Mouse (Mus musculus): Measurements from ENCODE around the gene Cul4a. TPM values are rescaled to one million over a fixed set of nuclear protein-coding genes. Genes with fewer than 3 reads are reported as not detected.
"Not testable (repeated sequence)": the region's sequence is repeated elsewhere in the genome, so short reads cannot be mapped to it uniquely, and the experiment has no call there.

Cul4a gene
- polyA plus RNA-seq, 1 experiment from 2014 or later = 74.6 TPM

GRCm38 (mm10) chr8:13122887-13123421, 17.5 kb downstream of the Cul4a start:
- H3K4me2 ChIP-seq (replicated peaks) = no peak overlapping the region
- DNase-seq (ENCODE audit: low spot score) = no peak
- H3K36me3 ChIP-seq (replicated peaks; ENCODE audit: control insufficient read depth, insufficient read depth) = peaks cover 80% of the 10 kb centered on the region
- 97% methylated on average over 7 of the region's 7 CpGs for WGBS
- no peaks in the 10 kb centered on the region for H3K27me3 ChIP-seq (ENCODE audit: control insufficient read depth, insufficient read depth, low read length)
- no peaks in the 10 kb centered on the region for H3K4me1 ChIP-seq (replicated peaks; ENCODE audit: control insufficient read depth, insufficient read depth, low read length)
- no peak overlapping the region for H3K4me3 ChIP-seq (replicated peaks; ENCODE audit: low read length)
- H3K27ac ChIP-seq = no peak overlapping the region
- no peaks in the 10 kb centered on the region for H3K9me3 ChIP-seq (ENCODE audit: control insufficient read depth, low read length)
- ATAC-seq (ENCODE audit: low FRiP score) = no peak
- no peak overlapping the region for H3K9ac ChIP-seq

GRCm38 (mm10) chr8:13124897-13125296, 19.5 kb downstream of the Cul4a start:
- peaks cover 88% of the 10 kb centered on the region for H3K36me3 ChIP-seq (replicated peaks; ENCODE audit: control insufficient read depth, insufficient read depth)
- no peaks in the 10 kb centered on the region for H3K4me1 ChIP-seq (replicated peaks; ENCODE audit: control insufficient read depth, insufficient read depth, low read length)
- no peaks in the 10 kb centered on the region for H3K27me3 ChIP-seq (ENCODE audit: control insufficient read depth, insufficient read depth, low read length)
- DNase-seq (ENCODE audit: low spot score) (no peak), ATAC-seq (ENCODE audit: low FRiP score) (no peak)
- no peak overlapping the region for H3K9ac ChIP-seq
- no peaks in the 10 kb centered on the region for H3K9me3 ChIP-seq (ENCODE audit: control insufficient read depth, low read length)
- H3K4me3 ChIP-seq (replicated peaks; ENCODE audit: low read length) = no peak overlapping the region
- H3K27ac ChIP-seq = no peak overlapping the region
- WGBS = 94% methylated on average over 8 of the region's 8 CpGs
- H3K4me2 ChIP-seq (replicated peaks) = no peak overlapping the region

GRCm38 (mm10) chr8:13132220-13132619, 26.8 kb downstream of the Cul4a start:
- not testable (repeated sequence) for H3K9me3 ChIP-seq (ENCODE audit: control insufficient read depth, low read length); H3K4me3 ChIP-seq (replicated peaks; ENCODE audit: low read length); H3K27me3 ChIP-seq (ENCODE audit: control insufficient read depth, insufficient read depth, low read length); H3K4me2 ChIP-seq (replicated peaks); H3K9ac ChIP-seq; ATAC-seq (ENCODE audit: low FRiP score); H3K4me1 ChIP-seq (replicated peaks; ENCODE audit: control insufficient read depth, insufficient read depth, low read length); H3K27ac ChIP-seq
- WGBS = 71% methylated on average over 9 of the region's 9 CpGs
- H3K36me3 ChIP-seq (replicated peaks; ENCODE audit: control insufficient read depth, insufficient read depth) = peaks cover 97% of the 10 kb centered on the region
- peak; percentile 64 for DNase-seq (ENCODE audit: low spot score)

- 95% methylated on average over 6 of the region's 6 CpGs for WGBS
- ATAC-seq (ENCODE audit: low FRiP score) (no peak), DNase-seq (ENCODE audit: low spot score) (no peak)
- Histone ChIP-seq H3K4me3 (replicated peaks; ENCODE audit: low read length) (no peak overlapping the region), H3K27ac (no peak overlapping the region), H3K27me3 (ENCODE audit: control insufficient read depth, insufficient read depth, low read length) (no peaks in the 10 kb centered on the region), H3K36me3 (replicated peaks; ENCODE audit: control insufficient read depth, insufficient read depth) (peaks cover 100% of the 10 kb centered on the region), H3K4me1 (replicated peaks; ENCODE audit: control insufficient read depth, insufficient read depth, low read length) (no peaks in the 10 kb centered on the region), H3K4me2 (replicated peaks) (no peak overlapping the region), H3K9ac (no peak overlapping the region), H3K9me3 (ENCODE audit: control insufficient read depth, low read length) (no peaks in the 10 kb centered on the region)
These were observed 34.3 kb downstream of the Cul4a start for GRCm38 (mm10) chr8:13139641-13140182.

GRCm38 (mm10) chr8:13141681-13142080, 36.3 kb downstream of the Cul4a start:
- ATAC-seq (ENCODE audit: low FRiP score) (no peak), DNase-seq (ENCODE audit: low spot score) (no peak)
- Histone ChIP-seq H3K27ac (no peak overlapping the region), H3K27me3 (ENCODE audit: control insufficient read depth, insufficient read depth, low read length) (no peaks in the 10 kb centered on the region), H3K4me1 (replicated peaks; ENCODE audit: control insufficient read depth, insufficient read depth, low read length) (no peaks in the 10 kb centered on the region), H3K9me3 (ENCODE audit: control insufficient read depth, low read length) (no peaks in the 10 kb centered on the region), H3K36me3 (replicated peaks; ENCODE audit: control insufficient read depth, insufficient read depth) (peaks cover 100% of the 10 kb centered on the region), H3K4me3 (replicated peaks; ENCODE audit: low read length) (no peak overlapping the region), H3K9ac (no peak overlapping the region), H3K4me2 (replicated peaks) (no peak overlapping the region)
- 92% methylated on average over 5 of the region's 5 CpGs for WGBS

- no peak overlapping the region for H3K4me3 ChIP-seq (replicated peaks; ENCODE audit: low read length)
- 93% methylated on average over 2 of the region's 2 CpGs for WGBS
- no peak for DNase-seq (ENCODE audit: low spot score)
- H3K27me3 ChIP-seq (ENCODE audit: control insufficient read depth, insufficient read depth, low read length) = no peaks in the 10 kb centered on the region
- peaks cover 69% of the 10 kb centered on the region for H3K36me3 ChIP-seq (replicated peaks; ENCODE audit: control insufficient read depth, insufficient read depth)
- H3K9me3 ChIP-seq (ENCODE audit: control insufficient read depth, low read length) = no peaks in the 10 kb centered on the region
- no peak for ATAC-seq (ENCODE audit: low FRiP score)
- H3K9ac ChIP-seq = no peak overlapping the region
- no peaks in the 10 kb centered on the region for H3K4me1 ChIP-seq (replicated peaks; ENCODE audit: control insufficient read depth, insufficient read depth, low read length)
- no peak overlapping the region for H3K27ac ChIP-seq
- H3K4me2 ChIP-seq (replicated peaks) = no peak overlapping the region
These were observed 43.1 kb downstream of the Cul4a start for GRCm38 (mm10) chr8:13148476-13148875.

GRCm38 (mm10) chr8:13149287-13149686, 43.9 kb downstream of the Cul4a start:
- no peak for ATAC-seq (ENCODE audit: low FRiP score)
- Histone ChIP-seq H3K27ac (no peak overlapping the region), H3K27me3 (ENCODE audit: control insufficient read depth, insufficient read depth, low read length) (no peaks in the 10 kb centered on the region), H3K4me3 (replicated peaks; ENCODE audit: low read length) (no peak overlapping the region), H3K9me3 (ENCODE audit: control insufficient read depth, low read length) (no peaks in the 10 kb centered on the region), H3K4me1 (replicated peaks; ENCODE audit: control insufficient read depth, insufficient read depth, low read length) (no peaks in the 10 kb centered on the region), H3K9ac (no peak overlapping the region), H3K36me3 (replicated peaks; ENCODE audit: control insufficient read depth, insufficient read depth) (peaks cover 61% of the 10 kb centered on the region), H3K4me2 (replicated peaks) (no peak overlapping the region)
- DNase-seq (ENCODE audit: low spot score) = no peak
- WGBS = 97% methylated on average over 2 of the region's 2 CpGs

- ATAC-seq (ENCODE audit: low FRiP score) = no peak
- peaks cover 56% of the 10 kb centered on the region for H3K36me3 ChIP-seq (replicated peaks; ENCODE audit: control insufficient read depth, insufficient read depth)
- H3K27me3 ChIP-seq (ENCODE audit: control insufficient read depth, insufficient read depth, low read length) = no peaks in the 10 kb centered on the region
- 67% methylated on average over 5 of the region's 5 CpGs for WGBS
- no peak overlapping the region for H3K4me3 ChIP-seq (replicated peaks; ENCODE audit: low read length)
- no peak overlapping the region for H3K4me2 ChIP-seq (replicated peaks)
- H3K4me1 ChIP-seq (replicated peaks; ENCODE audit: control insufficient read depth, insufficient read depth, low read length) = no peaks in the 10 kb centered on the region
- H3K9ac ChIP-seq = no peak overlapping the region
- DNase-seq (ENCODE audit: low spot score) = no peak
- H3K9me3 ChIP-seq (ENCODE audit: control insufficient read depth, low read length) = no peaks in the 10 kb centered on the region
- H3K27ac ChIP-seq = no peak overlapping the region
These were observed 44.4 kb downstream of the Cul4a start for GRCm38 (mm10) chr8:13149866-13150265.

GRCm38 (mm10) chr8:13150929-13151328, 45.5 kb downstream of the Cul4a start:
- DNase-seq (ENCODE audit: low spot score) = no peak
- Histone ChIP-seq H3K4me3 (replicated peaks; ENCODE audit: low read length) (no peak overlapping the region), H3K9me3 (ENCODE audit: control insufficient read depth, low read length) (no peaks in the 10 kb centered on the region), H3K27ac (no peak overlapping the region), H3K4me1 (replicated peaks; ENCODE audit: control insufficient read depth, insufficient read depth, low read length) (no peaks in the 10 kb centered on the region), H3K9ac (no peak overlapping the region), H3K4me2 (replicated peaks) (no peak overlapping the region), H3K27me3 (ENCODE audit: control insufficient read depth, insufficient read depth, low read length) (no peaks in the 10 kb centered on the region), H3K36me3 (replicated peaks; ENCODE audit: control insufficient read depth, insufficient read depth) (peaks cover 45% of the 10 kb centered on the region)
- no peak for ATAC-seq (ENCODE audit: low FRiP score)
- 92% methylated on average over 2 of the region's 2 CpGs for WGBS

GRCm38 (mm10) chr8:13154099-13154498, 48.7 kb downstream of the Cul4a start:
- Histone ChIP-seq H3K4me3 (replicated peaks; ENCODE audit: low read length) (no peak overlapping the region), H3K4me2 (replicated peaks) (no peak overlapping the region), H3K27me3 (ENCODE audit: control insufficient read depth, insufficient read depth, low read length) (no peaks in the 10 kb centered on the region), H3K9ac (no peak overlapping the region), H3K9me3 (ENCODE audit: control insufficient read depth, low read length) (no peaks in the 10 kb centered on the region), H3K36me3 (replicated peaks; ENCODE audit: control insufficient read depth, insufficient read depth) (peaks cover 16% of the 10 kb centered on the region; the same call in 1 of the 2 replicates), H3K27ac (no peak overlapping the region), H3K4me1 (replicated peaks; ENCODE audit: control insufficient read depth, insufficient read depth, low read length) (peaks cover 5% of the 10 kb centered on the region)
- 82% methylated on average over 9 of the region's 9 CpGs for WGBS
- DNase-seq (ENCODE audit: low spot score) (no peak), ATAC-seq (ENCODE audit: low FRiP score) (no peak)
